Mouse (Mus musculus): ENCODE measurements around the gene Smoc1.

- TF ChIP-seq POLR2A (IDR thresholded peaks at IDR 0.05; ENCODE audit: low read depth, low read length) (no peak), CTCF (conservative IDR thresholded peaks at IDR 0.05; ENCODE audit: insufficient read depth, insufficient read length, low read depth, low read length) (no peak)
Observed at GRCm38 (mm10) chr12:81128693-81129092, 102.1 kb downstream of the Smoc1 start.
